Mouse (Mus musculus) heart, embryonic 15.5 days (tissue): Measurements from ENCODE around the gene Frs2. TPM values are rescaled to one million over a fixed set of nuclear protein-coding genes. Genes with fewer than 3 reads are reported as not detected.
A peak's percentile ranks its signal among the peaks of the same experiment; 100 is the strongest.
"Not testable (repeated sequence)": the region's sequence is repeated elsewhere in the genome, so short reads cannot be mapped to it uniquely, and the experiment has no call there.

Experiments used
- ATAC-seq: fragments of 200-750 bp; cut with Nextera tagmentation; replicated peaks from 2 replicates; pipeline ENCODE4 v1.8.0; 2017; ENCODE audit warnings: low read depth, moderate TSS enrichment; ENCODE audit not compliant: insufficient number of reproducible peaks, insufficient read depth, low FRiP score
- H3K27ac ChIP-seq: fragments of 300-500 bp; sonication (generic); 2 replicates; pipeline ENCODE4 v1.5.1; 2015; ENCODE audit warnings: mild to moderate bottlenecking, inconsistent platforms
- H3K27me3 ChIP-seq: fragments of 300-500 bp; sonication (generic); 2 replicates; pipeline ENCODE4 v1.6.1; 2015; ENCODE audit warnings: inconsistent platforms
- H3K36me3 ChIP-seq: fragments of 300-500 bp; sonication (generic); 2 replicates; pipeline ENCODE4 v1.6.1; 2015; ENCODE audit warnings: mild to moderate bottlenecking, inconsistent platforms
- H3K4me1 ChIP-seq: fragments of 300-500 bp; sonication (generic); replicated peaks from 2 replicates; pipeline ENCODE4 v1.6.1; 2015; ENCODE audit warnings: inconsistent platforms
- H3K4me2 ChIP-seq: fragments of 300-500 bp; sonication (generic); 2 replicates; pipeline ENCODE4 v1.6.1; 2015; ENCODE audit warnings: inconsistent platforms, mild to moderate bottlenecking, moderate library complexity
- H3K4me3 ChIP-seq: fragments of 300-500 bp; sonication (generic); 2 replicates; pipeline ENCODE4 v1.5.1; 2015; ENCODE audit warnings: mild to moderate bottlenecking, inconsistent platforms
- H3K9ac ChIP-seq: fragments of 300-500 bp; sonication (generic); 2 replicates; pipeline ENCODE4 v1.6.1; 2015; ENCODE audit warnings: mild to moderate bottlenecking, inconsistent platforms
- H3K9me3 ChIP-seq: fragments of 300-500 bp; sonication (generic); replicated peaks from 2 replicates; pipeline ENCODE4 v1.6.1; 2016; ENCODE audit warnings: inconsistent platforms
- WGBS: fragments of 180-500 bp; shearing (Covaris S2); methylation state at CpG from one replicate; pipeline ENCODE4 v1.1.7; 2015; ENCODE audit warnings: mixed read lengths; 5-methylcytosine and 5-hydroxymethylcytosine counted together
- polyA plus RNA-seq: library from polyadenylated mRNA; unstranded; fragments of >200 nt; fragmentation: Nextera tagmentation; extraction: Ambion mirVana; gene quantifications from 2 replicates; pipeline ENCODE4 v1.2.1, GENCODE M21; 2015

Gene Frs2
- polyA plus RNA-seq, 1 experiment from 2014 or later, result 14.8 TPM

DNA sequence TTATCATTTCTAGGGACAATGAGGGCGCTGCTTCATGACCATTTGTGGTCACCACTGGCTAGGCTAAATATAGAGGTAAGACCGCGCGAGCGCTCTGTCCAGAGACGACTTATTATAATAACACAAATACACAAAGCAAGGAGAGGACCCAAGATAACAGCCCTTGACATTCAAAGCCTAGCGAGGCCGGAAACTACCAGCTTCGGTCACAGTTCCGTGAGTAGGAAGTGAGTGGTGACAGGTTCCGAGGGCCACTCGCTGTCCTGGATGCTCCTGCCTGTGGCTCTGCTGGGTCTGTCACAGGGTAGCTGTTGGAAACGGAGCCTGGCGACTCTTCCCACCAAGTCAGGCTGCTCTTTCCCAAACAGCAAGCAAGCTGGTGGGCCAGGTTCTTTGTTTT lies 106.0 kb downstream of the Frs2 start:
- no peak overlapping the region for H3K9ac ChIP-seq
- H3K36me3 ChIP-seq, result no peaks in the 10 kb centered on the region
- peak overlapping the region; percentile 20 for H3K4me3 ChIP-seq
- H3K9me3 ChIP-seq, result no peaks in the 10 kb centered on the region
- H3K4me1 ChIP-seq, result peaks cover 30% of the 10 kb centered on the region
- H3K4me2 ChIP-seq, result peak overlapping the region; percentile 55
- 23% methylated on average over 14 of the region's 14 CpGs for whole genome bisulfite sequencing
- H3K27me3 ChIP-seq, result no peaks in the 10 kb centered on the region
- peak; percentile 79 for ATAC-seq
- peak overlapping the region; percentile 90 for H3K27ac ChIP-seq

DNA sequence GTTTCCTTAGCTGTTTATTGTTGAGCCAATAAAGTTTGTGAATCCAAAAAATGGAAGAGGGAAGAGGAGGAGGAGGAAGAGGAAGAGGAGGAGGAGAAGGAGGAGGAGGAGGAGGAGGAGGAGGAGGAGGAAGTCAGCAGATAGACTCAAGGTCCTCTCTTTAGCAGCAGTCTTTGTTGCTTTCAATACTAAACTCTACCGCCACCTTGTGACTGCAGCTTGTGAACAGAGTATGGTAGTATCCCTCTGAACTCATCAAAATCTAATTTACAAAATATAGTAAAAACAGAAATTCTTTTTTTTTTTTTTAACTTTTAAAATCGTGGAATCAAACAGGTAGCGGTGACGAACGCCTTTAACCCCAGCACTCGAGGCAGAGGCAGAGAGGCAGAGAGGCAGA lies 108.0 kb downstream of the Frs2 start:
- H3K9ac ChIP-seq, result no peak overlapping the region
- H3K4me1 ChIP-seq, result peaks cover 27% of the 10 kb centered on the region
- H3K27ac ChIP-seq, result no peak overlapping the region
- no peaks in the 10 kb centered on the region for H3K36me3 ChIP-seq
- no peaks in the 10 kb centered on the region for H3K27me3 ChIP-seq
- WGBS, result 67% methylated on average over 6 of the region's 6 CpGs
- no peak overlapping the region for H3K4me3 ChIP-seq
- H3K4me2 ChIP-seq, result no peak overlapping the region
- H3K9me3 ChIP-seq, result no peaks in the 10 kb centered on the region
- no peak for ATAC-seq

DNA sequence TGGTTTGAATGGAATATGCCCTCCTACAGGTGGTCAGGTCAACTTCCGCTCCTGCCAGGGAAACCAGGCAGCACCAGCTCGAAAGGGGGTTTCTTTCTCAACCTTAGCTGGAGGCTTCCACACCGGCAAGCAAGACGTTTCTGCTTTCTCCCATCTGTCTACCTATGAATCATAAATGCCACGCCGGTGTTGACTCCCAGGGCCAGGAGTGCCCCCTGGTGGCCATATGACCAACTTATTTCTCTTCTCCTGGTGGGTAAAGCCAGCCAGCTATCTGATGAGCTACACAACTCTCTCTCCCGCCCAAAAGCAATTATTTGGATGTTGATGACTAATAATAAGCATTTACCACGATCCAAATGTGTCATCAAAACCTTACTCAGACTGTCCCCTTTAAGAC lies 114.5 kb downstream of the Frs2 start:
- 18% methylated on average over 8 of the region's 8 CpGs for WGBS
- H3K4me2 ChIP-seq, result 0 out of 2 replicates have a peak overlapping the region, but pooled peaks have one; percentile 36
- H3K4me3 ChIP-seq, result no peak overlapping the region

DNA sequence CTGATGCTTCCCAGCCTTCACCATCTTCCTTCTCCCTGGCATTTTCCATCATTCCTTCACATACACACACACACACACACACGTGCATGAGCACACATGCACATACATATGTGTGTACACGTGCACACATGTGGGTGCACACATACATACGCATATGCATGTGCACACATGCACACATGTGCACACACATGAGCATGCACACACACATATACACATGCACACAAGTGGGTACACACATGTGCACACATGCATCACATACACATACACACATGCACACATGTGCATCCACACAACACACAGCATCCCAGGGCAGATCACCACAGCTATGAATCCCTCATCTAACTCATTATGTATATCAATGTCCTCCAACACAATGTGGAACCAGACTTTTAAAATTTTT lies 117.2 kb downstream of the Frs2 start:
- Histone ChIP-seq H3K4me1 (peaks cover 2% of the 10 kb centered on the region; the same call in 1 of the 2 replicates), H3K36me3 (no peaks in the 10 kb centered on the region), H3K27me3 (no peaks in the 10 kb centered on the region), H3K4me2 (no peak overlapping the region), H3K27ac (no peak overlapping the region), H3K4me3 (no peak overlapping the region), H3K9ac (no peak overlapping the region), H3K9me3 (no peaks in the 10 kb centered on the region)
- ATAC-seq, result no peak
- 93% methylated on average over 3 of the region's 3 CpGs for WGBS

More for the DNA sequence above, 114.5 kb downstream of the Frs2 start:
- Histone ChIP-seq H3K9ac (no peak overlapping the region), H3K27ac (no peak overlapping the region), H3K9me3 (no peaks in the 10 kb centered on the region), H3K36me3 (no peaks in the 10 kb centered on the region), H3K4me1 (peaks cover 2% of the 10 kb centered on the region; the same call in 1 of the 2 replicates), H3K27me3 (no peaks in the 10 kb centered on the region)
- 0 out of 2 replicates have a peak, but pooled peaks have one; percentile 45 for ATAC-seq

DNA sequence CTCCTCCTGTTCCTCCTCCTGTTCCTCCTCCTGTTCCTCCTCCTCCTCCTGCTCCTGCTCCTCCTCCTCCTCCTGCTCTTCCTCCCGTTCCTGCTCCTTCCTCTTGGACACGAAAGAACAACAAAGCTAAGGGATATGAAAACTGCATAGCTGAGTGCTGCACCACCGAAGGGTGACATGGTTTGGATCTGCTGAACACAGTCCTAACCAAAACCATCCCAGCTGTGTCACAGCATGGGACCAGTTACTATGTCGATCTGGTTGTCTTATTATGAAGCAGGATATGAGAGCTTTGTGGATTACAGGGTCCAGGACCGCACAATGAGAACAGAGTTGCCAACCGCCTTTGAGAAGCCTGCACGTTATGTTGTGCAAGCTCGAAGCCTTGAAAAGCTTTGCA lies 122.2 kb downstream of the Frs2 start:
- no peak for ATAC-seq
- 78% methylated on average over 8 of the region's 8 CpGs for WGBS

DNA sequence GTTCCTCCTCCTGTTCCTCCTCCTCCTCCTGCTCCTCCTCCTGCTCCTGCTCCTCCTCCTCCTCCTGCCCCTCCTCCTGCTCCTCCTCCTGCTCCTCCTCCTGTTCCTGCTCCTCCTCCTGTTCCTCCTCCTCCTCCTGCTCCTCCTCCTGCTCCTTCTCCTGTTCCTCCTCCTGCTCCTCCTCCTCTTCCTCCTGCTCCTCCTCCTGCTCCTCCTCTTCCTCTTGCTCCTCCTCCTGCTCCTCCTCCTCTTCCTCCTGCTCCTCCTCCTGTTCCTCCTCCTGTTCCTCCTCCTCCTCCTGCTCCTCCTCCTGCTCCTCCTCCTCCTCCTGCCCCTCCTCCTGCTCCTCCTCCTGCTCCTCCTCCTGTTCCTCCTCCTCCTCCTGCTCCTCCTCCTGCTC lies 122.6 kb downstream of the Frs2 start:
- H3K27me3 ChIP-seq, H3K36me3 ChIP-seq, H3K4me2 ChIP-seq, ATAC-seq, H3K27ac ChIP-seq, H3K4me3 ChIP-seq, H3K9ac ChIP-seq, H3K9me3 ChIP-seq: not testable (repeated sequence)
- H3K4me1 ChIP-seq, result peaks cover 26% of the 10 kb centered on the region

More for the DNA sequence above, 122.2 kb downstream of the Frs2 start:
- H3K4me3 ChIP-seq, result no peak overlapping the region
- no peak overlapping the region for H3K9ac ChIP-seq
- no peaks in the 10 kb centered on the region for H3K9me3 ChIP-seq
- H3K4me2 ChIP-seq, result no peak overlapping the region
- H3K27ac ChIP-seq, result no peak overlapping the region
- no peaks in the 10 kb centered on the region for H3K36me3 ChIP-seq
- 0 out of 2 replicates have a peak, but pooled peaks cover 3% of the 10 kb centered on the region for H3K27me3 ChIP-seq
- H3K4me1 ChIP-seq, result peaks cover 23% of the 10 kb centered on the region

DNA sequence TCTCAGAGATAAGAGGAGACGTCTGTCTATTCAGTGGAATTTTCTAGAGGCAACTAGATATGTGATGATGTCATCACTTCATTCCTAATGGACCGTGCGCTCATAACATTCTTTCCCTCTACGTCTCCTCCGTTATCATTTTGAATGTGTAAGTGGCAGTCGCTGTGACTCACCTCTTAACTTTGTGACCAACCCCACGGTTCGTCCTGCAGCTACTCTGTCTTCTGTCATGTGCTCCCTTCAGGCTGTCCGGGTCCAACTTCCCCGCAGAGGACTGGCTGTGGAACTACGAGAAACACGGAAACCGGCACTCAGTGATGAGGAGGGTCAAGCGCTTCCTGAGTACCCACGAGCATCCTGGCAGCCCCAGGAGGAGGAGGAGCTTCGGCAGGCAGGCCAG lies 124.6 kb downstream of the Frs2 start:
- H3K9me3 ChIP-seq, result no peaks in the 10 kb centered on the region
- peak overlapping the region; percentile 47 for H3K4me3 ChIP-seq
- H3K27me3 ChIP-seq, result 0 out of 2 replicates have a peak, but pooled peaks cover 3% of the 10 kb centered on the region
- WGBS, result 6% methylated on average over 16 of the region's 16 CpGs
- H3K4me1 ChIP-seq, result peaks cover 27% of the 10 kb centered on the region
- peak overlapping the region; percentile 82 for H3K4me2 ChIP-seq
- peak; percentile 69 for ATAC-seq
- H3K27ac ChIP-seq, result peak overlapping the region; percentile 73
- H3K36me3 ChIP-seq, result no peaks in the 10 kb centered on the region
- H3K9ac ChIP-seq, result peak overlapping the region; percentile 57

DNA sequence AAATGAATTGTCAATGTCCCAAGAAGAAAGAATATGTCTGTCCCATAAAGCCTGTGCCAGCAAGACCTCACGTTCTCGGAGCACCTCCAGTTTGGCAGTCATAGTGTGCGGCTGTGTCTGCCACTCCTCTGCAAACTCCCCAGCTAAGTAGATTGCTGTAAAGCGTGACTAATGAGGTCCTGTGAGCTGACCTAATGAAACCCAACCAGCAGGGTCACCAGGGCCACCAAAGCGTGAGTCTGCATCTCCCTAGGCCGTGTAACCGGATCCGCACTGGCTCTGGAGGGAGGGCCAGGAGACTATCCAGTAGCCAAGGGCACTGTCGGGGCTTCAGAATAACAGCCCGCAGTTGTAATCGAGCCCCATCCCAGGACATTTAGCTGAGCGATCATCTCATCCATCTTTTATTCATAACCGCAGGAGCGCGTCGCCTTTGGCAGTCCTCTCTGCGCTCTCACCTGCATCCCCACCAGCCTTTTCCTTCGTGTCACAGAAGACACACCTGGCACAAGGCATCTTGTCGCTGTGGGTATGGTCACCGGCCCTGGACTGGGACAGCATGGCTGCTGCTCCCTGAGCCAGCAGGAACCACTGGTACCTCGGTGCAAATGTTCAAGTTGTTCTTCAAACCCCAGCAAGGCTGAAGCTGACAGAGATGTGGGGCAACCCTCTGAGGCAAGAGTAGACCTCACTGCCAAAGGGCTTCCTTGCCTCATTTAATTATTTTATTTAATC lies 127.1 kb downstream of the Frs2 start:
- ATAC-seq, result no peak
- Histone ChIP-seq H3K4me2 (no peak overlapping the region), H3K4me3 (no peak overlapping the region)

More for the DNA sequence above, 127.1 kb downstream of the Frs2 start:
- H3K27ac ChIP-seq, result no peak overlapping the region
- H3K4me1 ChIP-seq, result peaks cover 37% of the 10 kb centered on the region
- H3K9me3 ChIP-seq, result no peaks in the 10 kb centered on the region
- 0 out of 2 replicates have a peak, but pooled peaks cover 3% of the 10 kb centered on the region for H3K27me3 ChIP-seq
- whole genome bisulfite sequencing, result 39% methylated on average over 21 of the region's 21 CpGs
- no peak overlapping the region for H3K9ac ChIP-seq
- no peaks in the 10 kb centered on the region for H3K36me3 ChIP-seq

Other genes with a start within 250 kb of the Frs2 start
- 58.1 and 68.7 TPM in 2 replicates for gene Rab3ip, start 197.8 kb downstream of the Frs2 start, polyA plus RNA-seq
- gene Gm10271, start 175.9 kb downstream of the Frs2 start, polyA plus RNA-seq, result not detected in 2 replicates
- 0.58 and 0.67 TPM in 2 replicates for gene Best3, start 162.2 kb downstream of the Frs2 start, polyA plus RNA-seq
- gene Lrrc10, start 103.2 kb downstream of the Frs2 start, polyA plus RNA-seq, result 52.1 and 60.4 TPM in 2 replicates
- 139 and 171 TPM in 2 replicates for gene Cct2, start 84.7 kb downstream of the Frs2 start, polyA plus RNA-seq
- 37.5 and 43.6 TPM in 2 replicates for gene Yeats4, start 76.0 kb upstream of the Frs2 start, polyA plus RNA-seq
- gene 9530003J23Rik, start 90.2 kb upstream of the Frs2 start, polyA plus RNA-seq, result not detected in 2 replicates
- 80.7 and 124 TPM in 2 replicates for gene Lyz2, start 133.8 kb upstream of the Frs2 start, polyA plus RNA-seq
- gene Lyz1, start 144.3 kb upstream of the Frs2 start, polyA plus RNA-seq, result 2.5 and 3.1 TPM in 2 replicates
- 78.5 and 85.9 TPM in 2 replicates for gene Cpsf6, start 231.5 kb upstream of the Frs2 start, polyA plus RNA-seq